8 mouse cellular contexts compared by ENCODE assay signal in genomic region chr4:133338521-133339095, GRCm38 (mm10). TPM values are rescaled to one million over a fixed set of nuclear protein-coding genes. Genes with fewer than 3 reads are reported as not detected.
A peak's percentile ranks its signal among the peaks of the same experiment; 100 is the strongest.
DNase-seq lines count a peak whose midpoint lies in the region; ATAC-seq and TF ChIP-seq lines count a peak whose summit lies in the region.

No protein-coding gene starts in this region.

- H3K4me2 ChIP-seq in heart, embryonic 13.5 days, result peak overlapping the region; percentile 87
- H3K4me2 ChIP-seq in liver, embryonic 12.5 days, result peak overlapping the region; percentile 98
- H3K4me2 ChIP-seq in stomach, embryonic 15.5 days, result peak overlapping the region; percentile 86

- peak overlapping the region; percentile 84 for H3K27ac ChIP-seq in heart, embryonic 13.5 days (replicated peaks)
- no peak overlapping the region for H3K27ac ChIP-seq in ES-E14 (ENCODE audit: insufficient read depth, low read depth, low read length, poor library complexity, severe bottlenecking)
- H3K27ac ChIP-seq in liver, embryonic 12.5 days, result peak overlapping the region; percentile 87
- H3K27ac ChIP-seq in stomach, embryonic 15.5 days, result peak overlapping the region; percentile 74

- WGBS in heart, embryonic 13.5 days, result 0% methylated on average over 39 of the region's 39 CpGs
- under 1% methylated on average over 39 of the region's 39 CpGs for WGBS in liver, embryonic 12.5 days (ENCODE audit: insufficient replicate concordance)
- under 1% methylated on average over 38 of the region's 39 CpGs for WGBS in stomach, embryonic 15.5 days

- H3K27me3 ChIP-seq in heart, embryonic 13.5 days (replicated peaks), result peaks cover 11% of the 10 kb centered on the region; the same call in 1 of the 2 replicates
- peaks cover 24% of the 10 kb centered on the region for H3K27me3 ChIP-seq in erythroblast, embryonic 14.5 days (ENCODE audit: control insufficient read depth)
- peaks cover 25% of the 10 kb centered on the region for H3K27me3 ChIP-seq in liver, embryonic 12.5 days (replicated peaks)
- H3K27me3 ChIP-seq in stomach, embryonic 15.5 days (replicated peaks), result no peaks in the 10 kb centered on the region

- no peak for DNase-seq in heart, adult 8-10 months (ENCODE audit: low spot score)
- DNase-seq in ES-E14 (ENCODE audit: low read depth, low spot score), result no peak
- DNase-seq in adrenal gland, postnatal 25 days, result no peak
- no peak for DNase-seq in frontal cortex, postnatal 14 days (ENCODE audit: low spot score in 2 of 2)

- no peaks in the 10 kb centered on the region for H3K9me3 ChIP-seq in heart, embryonic 13.5 days
- H3K9me3 ChIP-seq in ES-E14 (ENCODE audit: control insufficient read depth, insufficient read depth, low read depth, low read length), result no peaks in the 10 kb centered on the region
- H3K9me3 ChIP-seq in erythroblast, embryonic 14.5 days (ENCODE audit: control insufficient read depth, low read length), result no peaks in the 10 kb centered on the region
- no peaks in the 10 kb centered on the region for H3K9me3 ChIP-seq in liver, embryonic 12.5 days (replicated peaks)
- no peaks in the 10 kb centered on the region for H3K9me3 ChIP-seq in stomach, embryonic 15.5 days

- no peak; the same call in 1 of the 2 replicates for ATAC-seq in heart, embryonic 13.5 days (ENCODE audit: extremely low read depth, insufficient number of reproducible peaks, low FRiP score, low TSS enrichment)
- ATAC-seq in liver, embryonic 12.5 days, result peak; percentile 42
- ATAC-seq in stomach, embryonic 15.5 days (ENCODE audit: insufficient read depth, low FRiP score, low read depth), result peak; percentile 37

- H3K4me3 ChIP-seq in heart, embryonic 13.5 days, result peak overlapping the region; percentile 70
- peak overlapping the region; percentile 68 to 88 for H3K4me3 ChIP-seq in ES-E14 (ENCODE audit: insufficient read depth in 1 of 2, low read depth in 1 of 2, low read length in 2 of 2, poor library complexity in 1 of 2, severe bottlenecking in 1 of 2)
- peak overlapping the region; percentile 92 for H3K4me3 ChIP-seq in erythroblast, embryonic 14.5 days (replicated peaks)
- H3K4me3 ChIP-seq in liver, embryonic 12.5 days, result peak overlapping the region; percentile 93
- H3K4me3 ChIP-seq in stomach, embryonic 15.5 days (replicated peaks), result peak overlapping the region; percentile 98

- H3K36me3 ChIP-seq in heart, embryonic 13.5 days, result peaks cover 4% of the 10 kb centered on the region; the same call in 1 of the 2 replicates
- H3K36me3 ChIP-seq in ES-E14 (ENCODE audit: control insufficient read depth, insufficient read depth, low read length, poor library complexity, severe bottlenecking), result no peaks in the 10 kb centered on the region
- H3K36me3 ChIP-seq in erythroblast, embryonic 14.5 days (ENCODE audit: control insufficient read depth), result no peaks in the 10 kb centered on the region; the same call in 1 of the 2 replicates
- H3K36me3 ChIP-seq in liver, embryonic 12.5 days, result no peaks in the 10 kb centered on the region
- no peaks in the 10 kb centered on the region for H3K36me3 ChIP-seq in stomach, embryonic 15.5 days

- peak overlapping the region; percentile 87 for H3K9ac ChIP-seq in heart, embryonic 13.5 days
- H3K9ac ChIP-seq in ES-E14 (ENCODE audit: insufficient read depth, low read depth, low read length, poor library complexity, severe bottlenecking), result peak overlapping the region; percentile 73
- peak overlapping the region; percentile 95 for H3K9ac ChIP-seq in liver, embryonic 12.5 days
- peak overlapping the region; percentile 74 for H3K9ac ChIP-seq in stomach, embryonic 15.5 days

- in situ Hi-C loops in ES-E14 (cut with MboI; ENCODE audit: low sequenced_read_pairs in 2 of 2, unreplicated experiment in 2 of 2), result no loop called here

- peaks cover 14% of the 10 kb centered on the region for H3K4me1 ChIP-seq in heart, embryonic 13.5 days
- peaks cover 2 to 3% of the 10 kb centered on the region in 2 experiments; a peak in 1 of 4 replicates for H3K4me1 ChIP-seq in ES-E14 (ENCODE audit: control insufficient read depth in 2 of 2, insufficient read depth in 2 of 2, low read length in 2 of 2, poor library complexity in 1 of 2)
- H3K4me1 ChIP-seq in erythroblast, embryonic 14.5 days (ENCODE audit: control insufficient read depth), result peaks cover 24% of the 10 kb centered on the region
- peaks cover 25% of the 10 kb centered on the region for H3K4me1 ChIP-seq in liver, embryonic 12.5 days
- peaks cover 11% of the 10 kb centered on the region; the same call in 1 of the 2 replicates for H3K4me1 ChIP-seq in stomach, embryonic 15.5 days

TF ChIP-seq in ES-E14, 5 proteins besides CTCF, POLR2A, EP300 and RAD21:
- TF ChIP-seq ZC3H11A (IDR thresholded peaks at IDR 0.05; ENCODE audit: borderline replicate concordance, low read depth, low read length), result no peak
- no peak for TF ChIP-seq HCFC1 (IDR thresholded peaks at IDR 0.05; ENCODE audit: borderline replicate concordance, insufficient read depth, low read length)
- no peak for TF ChIP-seq CHD2 (IDR thresholded peaks at IDR 0.05; ENCODE audit: low read depth, low read length)
- no peak for TF ChIP-seq ZNF384 (IDR thresholded peaks at IDR 0.05; ENCODE audit: low read depth, low read length)
- no peak for TF ChIP-seq MAFK (IDR thresholded peaks at IDR 0.05; ENCODE audit: insufficient read depth, low read depth, low read length)

RNA-seq across cellular contexts. Expression of gene Wdtc1, which starts 14.7 kb away (rescaled TPM):
- polyA plus RNA-seq in heart, embryonic 13.5 days (2015; fragmentation: Nextera tagmentation; extraction: Ambion mirVana), result 11.3 and 11.9 TPM in 2 replicates
- total RNA-seq in heart, adult 8-10 months (2022), result 10 to 100 TPM; 77.3 to 94.3 (median 79.2) TPM
- total RNA-seq in ES-E14 (2012; rRNA removed), result 65.6 and 91.8 TPM in 2 replicates
- polyA plus RNA-seq in erythroblast, embryonic 14.5 days (2012), result 23.1 and 24.0 TPM in 2 replicates
- polyA plus RNA-seq in liver, embryonic 12.5 days (2016; fragmentation: Nextera tagmentation; extraction: Ambion mirVana), result 10.0 and 11.2 TPM in 2 replicates
- polyA plus RNA-seq in stomach, embryonic 15.5 days (2015; fragmentation: Nextera tagmentation; extraction: Ambion mirVana), result 18.6 and 24.2 TPM in 2 replicates
- total RNA-seq in adrenal gland, postnatal 25 days (2021), result 46.7 and 60.7 TPM in 2 replicates

RNA-seq across cellular contexts. Expression of gene Slc9a1, which starts 30.9 kb away (rescaled TPM):
- polyA plus RNA-seq in heart, embryonic 13.5 days (2015; fragmentation: Nextera tagmentation; extraction: Ambion mirVana), result 6.1 and 6.3 TPM in 2 replicates
- total RNA-seq in heart, adult 8-10 months (2022), result 10 to 100 TPM; 16.0 to 21.9 (median 16.5) TPM
- total RNA-seq in ES-E14 (2012; rRNA removed), result 24.7 and 24.9 TPM in 2 replicates
- 3.7 and 3.8 TPM in 2 replicates for polyA plus RNA-seq in erythroblast, embryonic 14.5 days (2012)
- polyA plus RNA-seq in liver, embryonic 12.5 days (2016; fragmentation: Nextera tagmentation; extraction: Ambion mirVana), result 4.2 and 4.9 TPM in 2 replicates
- polyA plus RNA-seq in stomach, embryonic 15.5 days (2015; fragmentation: Nextera tagmentation; extraction: Ambion mirVana), result 8.8 and 9.3 TPM in 2 replicates
- total RNA-seq in adrenal gland, postnatal 25 days (2021), result 70.4 and 70.7 TPM in 2 replicates
